Mouse (Mus musculus) megakaryocyte-erythroid progenitor cell, adult 5-6 weeks (primary cell): ENCODE data around the gene Tpsb2. TPM values are rescaled to one million over a fixed set of nuclear protein-coding genes. Genes with fewer than 3 reads are reported as not detected.

ENCODE experiments used
- ATAC-seq: replicated peaks from 2 replicates; pipeline ENCODE4 v1.8.0; 2016; ENCODE audit warnings: mild to moderate bottlenecking, inconsistent platforms; ENCODE audit not compliant: severe bottlenecking, poor library complexity, low FRiP score, low TSS enrichment
- total RNA-seq, 2 experiments: library from RNA; stranded (forward) in 1 of 2; stranded (reverse) in 1 of 2; fragments of 200-1000, 215-1000 nt in 1 of 2; fragments of >200 nt in 1 of 2; fragmentation: Nextera tagmentation in 1 of 2; gene quantifications; 2 replicates each; pipeline ENCODE4 v1.2.3; 2014 to 2017

Tpsb2 gene
- total RNA-seq, 2 experiments from 2014 or later, result not detected

- no peak for ATAC-seq
Observed at GRCm38 (mm10) chr17:25405224-25405895, 39.3 kb downstream of the Tpsb2 start.

- no peak for ATAC-seq
Observed at GRCm38 (mm10) chr17:25406011-25406441, 39.9 kb downstream of the Tpsb2 start.

- no peak for ATAC-seq
Observed at GRCm38 (mm10) chr17:25407352-25407751, 41.2 kb downstream of the Tpsb2 start.

GRCm38 (mm10) chr17:25408302-25408999, 42.3 kb downstream of the Tpsb2 start:
- no peak for ATAC-seq

- ATAC-seq, result no peak
Observed at GRCm38 (mm10) chr17:25409621-25410020, 43.5 kb downstream of the Tpsb2 start.

- no peak for ATAC-seq
Observed at GRCm38 (mm10) chr17:25410180-25410579, 44.1 kb downstream of the Tpsb2 start.

GRCm38 (mm10) chr17:25410786-25411185, 44.7 kb downstream of the Tpsb2 start:
- no peak for ATAC-seq

GRCm38 (mm10) chr17:25411251-25411650, 45.1 kb downstream of the Tpsb2 start:
- ATAC-seq, result no peak

- no peak for ATAC-seq
Observed at GRCm38 (mm10) chr17:25414209-25414608, 48.1 kb downstream of the Tpsb2 start.

- no peak for ATAC-seq
Observed at GRCm38 (mm10) chr17:25414917-25415316, 48.8 kb downstream of the Tpsb2 start.

- ATAC-seq, result no peak
Observed at GRCm38 (mm10) chr17:25415421-25415913, 49.4 kb downstream of the Tpsb2 start.

- ATAC-seq, result no peak
Observed at GRCm38 (mm10) chr17:25416219-25416618, 50.1 kb downstream of the Tpsb2 start.

GRCm38 (mm10) chr17:25417990-25418389, 51.9 kb downstream of the Tpsb2 start:
- no peak for ATAC-seq

Other genes with a start within 250 kb of the Tpsb2 start
- gene Ptx4, start 245.5 kb upstream of the Tpsb2 start, total RNA-seq (2014; fragmentation: Nextera tagmentation), result not detected in 2 replicates
- gene Ptx4, start 245.5 kb upstream of the Tpsb2 start, total RNA-seq (2017), result 2.4 TPM in 1 of 2 replicates, not detected in the other
- 17.6 and 18.7 TPM in 2 replicates for gene Clcn7, start 232.9 kb upstream of the Tpsb2 start, total RNA-seq (2014; fragmentation: Nextera tagmentation)
- gene Clcn7, start 232.9 kb upstream of the Tpsb2 start, total RNA-seq (2017), result 5.9 and 10.9 TPM in 2 replicates
- gene Ccdc154, start 203.8 kb upstream of the Tpsb2 start, total RNA-seq (2014; fragmentation: Nextera tagmentation), result 0.33 TPM in 1 of 2 replicates, not detected in the other
- not detected in 2 replicates for gene Ccdc154, start 203.8 kb upstream of the Tpsb2 start, total RNA-seq (2017)
- gene Gm38655, start 190.8 kb upstream of the Tpsb2 start, total RNA-seq (2014; fragmentation: Nextera tagmentation), result not detected in 2 replicates
- not detected in 2 replicates for gene Gm38655, start 190.8 kb upstream of the Tpsb2 start, total RNA-seq (2017)
- 25.4 and 34.8 TPM in 2 replicates for gene BC003965, start 181.8 kb upstream of the Tpsb2 start, total RNA-seq (2014; fragmentation: Nextera tagmentation)
- gene BC003965, start 181.8 kb upstream of the Tpsb2 start, total RNA-seq (2017), result 16.3 and 18.3 TPM in 2 replicates
- gene Unkl, start 177.9 kb upstream of the Tpsb2 start, total RNA-seq (2014; fragmentation: Nextera tagmentation), result 11.5 and 20.5 TPM in 2 replicates
- 9.8 and 14.2 TPM in 2 replicates for gene Unkl, start 177.9 kb upstream of the Tpsb2 start, total RNA-seq (2017)
- 13.9 and 14.2 TPM in 2 replicates for gene Gnptg, start 126.2 kb upstream of the Tpsb2 start, total RNA-seq (2014; fragmentation: Nextera tagmentation)
- 10.9 and 12.9 TPM in 2 replicates for gene Gnptg, start 126.2 kb upstream of the Tpsb2 start, total RNA-seq (2017)
- gene Tsr3, start 126.1 kb upstream of the Tpsb2 start, total RNA-seq (2014; fragmentation: Nextera tagmentation), result 20.1 and 29.2 TPM in 2 replicates
- 33.3 and 33.7 TPM in 2 replicates for gene Tsr3, start 126.1 kb upstream of the Tpsb2 start, total RNA-seq (2017)
- 1.4 TPM in 1 of 2 replicates, not detected in the other for gene Baiap3, start 109.9 kb upstream of the Tpsb2 start, total RNA-seq (2014; fragmentation: Nextera tagmentation)
- 2.7 TPM in 1 of 2 replicates, not detected in the other for gene Baiap3, start 109.9 kb upstream of the Tpsb2 start, total RNA-seq (2017)
- 430 and 467 TPM in 2 replicates for gene Ube2i, start 91.7 kb upstream of the Tpsb2 start, total RNA-seq (2014; fragmentation: Nextera tagmentation)
- gene Ube2i, start 91.7 kb upstream of the Tpsb2 start, total RNA-seq (2017), result 338 and 373 TPM in 2 replicates
- gene Prss34, start 67.9 kb upstream of the Tpsb2 start, total RNA-seq (2014; fragmentation: Nextera tagmentation), result not detected in 2 replicates
- 0.72 TPM in 1 of 2 replicates, not detected in the other for gene Prss34, start 67.9 kb upstream of the Tpsb2 start, total RNA-seq (2017)
- gene Prss28, start 57.7 kb upstream of the Tpsb2 start, total RNA-seq (2014; fragmentation: Nextera tagmentation), result not detected in 2 replicates
- gene Prss28, start 57.7 kb upstream of the Tpsb2 start, total RNA-seq (2017), result not detected in 2 replicates
- gene Prss29, start 47.7 kb upstream of the Tpsb2 start, total RNA-seq (2014; fragmentation: Nextera tagmentation), result not detected in 2 replicates
- gene Prss29, start 47.7 kb upstream of the Tpsb2 start, total RNA-seq (2017), result not detected in 2 replicates
- not detected in 2 replicates for gene Tpsab1, start 20.7 kb upstream of the Tpsb2 start, total RNA-seq (2014; fragmentation: Nextera tagmentation)
- gene Tpsab1, start 20.7 kb upstream of the Tpsb2 start, total RNA-seq (2017), result not detected in 2 replicates
- gene Tpsg1, start 3.0 kb downstream of the Tpsb2 start, total RNA-seq (2014; fragmentation: Nextera tagmentation), result not detected in 2 replicates
- gene Tpsg1, start 3.0 kb downstream of the Tpsb2 start, total RNA-seq (2017), result not detected in 2 replicates
- gene Cacna1h, start 67.5 kb downstream of the Tpsb2 start, total RNA-seq (2014; fragmentation: Nextera tagmentation), result 0.67 and 3.8 TPM in 2 replicates
- gene Cacna1h, start 67.5 kb downstream of the Tpsb2 start, total RNA-seq (2017), result 0.15 TPM in 1 of 2 replicates, not detected in the other
- gene Tekt4, start 88.3 kb downstream of the Tpsb2 start, total RNA-seq (2014; fragmentation: Nextera tagmentation), result not detected in 2 replicates
- gene Tekt4, start 88.3 kb downstream of the Tpsb2 start, total RNA-seq (2017), result not detected in 2 replicates
- not detected in 2 replicates for gene Sstr5, start 131.0 kb downstream of the Tpsb2 start, total RNA-seq (2014; fragmentation: Nextera tagmentation)
- not detected in 2 replicates for gene Sstr5, start 131.0 kb downstream of the Tpsb2 start, total RNA-seq (2017)
- not detected in 2 replicates for gene Sox8, start 204.4 kb downstream of the Tpsb2 start, total RNA-seq (2014; fragmentation: Nextera tagmentation)
- not detected in 2 replicates for gene Sox8, start 204.4 kb downstream of the Tpsb2 start, total RNA-seq (2017)
- gene Lmf1, start 212.8 kb downstream of the Tpsb2 start, total RNA-seq (2014; fragmentation: Nextera tagmentation), result 17.6 and 24.2 TPM in 2 replicates
- 3.2 and 4.8 TPM in 2 replicates for gene Lmf1, start 212.8 kb downstream of the Tpsb2 start, total RNA-seq (2017)